Mouse (Mus musculus) limb, embryonic 14.5 days (tissue): ENCODE measurements around the gene Gpr137c. TPM values are rescaled to one million over a fixed set of nuclear protein-coding genes. Genes with fewer than 3 reads are reported as not detected.

ENCODE experiments used
- ATAC-seq: fragments of 200-750 bp; cut with Nextera tagmentation; 2 replicates; pipeline ENCODE4 v1.8.0; 2017; ENCODE audit warnings: low read depth, moderate number of reproducible peaks, moderate TSS enrichment; ENCODE audit not compliant: low FRiP score
- DNase-seq: peaks from one replicate; pipeline ENCODE4 v3.0.0-alpha.2; 2015; ENCODE audit warnings: low spot score
- H3K27ac ChIP-seq: fragments of 300-500 bp; sonication (generic); replicated peaks from 2 replicates; pipeline ENCODE4 v1.5.1; 2014; ENCODE audit warnings: low read depth, mild to moderate bottlenecking, low read length, moderate library complexity, mixed read lengths
- H3K27me3 ChIP-seq: fragments of 300-500 bp; sonication (generic); 2 replicates; pipeline ENCODE4 v1.6.1; 2014; ENCODE audit warnings: low read length, mixed read lengths; ENCODE audit not compliant: control insufficient read depth, insufficient read depth
- H3K36me3 ChIP-seq: fragments of 300-500 bp; sonication (generic); 2 replicates; pipeline ENCODE4 v1.6.1; 2014; ENCODE audit warnings: mild to moderate bottlenecking, low read length, moderate library complexity, mixed read lengths; ENCODE audit not compliant: control insufficient read depth, insufficient read depth
- H3K4me1 ChIP-seq: fragments of 300-500 bp; sonication (generic); 2 replicates; pipeline ENCODE4 v1.6.1; 2014; ENCODE audit warnings: antibody characterized with exemption, low read length, mixed read lengths; ENCODE audit not compliant: control insufficient read depth, insufficient read depth
- H3K4me2 ChIP-seq: fragments of 300-500 bp; sonication (generic); replicated peaks from 2 replicates; pipeline ENCODE4 v1.6.1; 2014; ENCODE audit warnings: low read depth, mild to moderate bottlenecking, low read length, moderate library complexity; ENCODE audit not compliant: severe bottlenecking
- H3K4me3 ChIP-seq: fragments of 300-500 bp; sonication (generic); replicated peaks from 2 replicates; pipeline ENCODE4 v1.5.1; 2014; ENCODE audit warnings: low read length
- H3K9ac ChIP-seq: fragments of 300-500 bp; sonication (generic); 2 replicates; pipeline ENCODE4 v1.6.1; 2014; ENCODE audit warnings: mild to moderate bottlenecking, low read depth, low read length, moderate library complexity; ENCODE audit not compliant: severe bottlenecking
- H3K9me3 ChIP-seq: fragments of 300-500 bp; sonication (generic); 2 replicates; pipeline ENCODE4 v1.6.1; 2016; ENCODE audit warnings: low read length; ENCODE audit not compliant: control insufficient read depth
- POLR2A ChIP-seq: fragments of 200-500 bp; IDR thresholded peaks from 2 replicates; pipeline ENCODE4 v1.8.0; 2012; ENCODE audit warnings: inconsistent platforms, mild to moderate bottlenecking, moderate library complexity, borderline replicate concordance; ENCODE audit not compliant: insufficient read depth, insufficient read length; ENCODE audit errors: extremely low read depth
- WGBS: fragments of 180-500 bp; shearing (Covaris S2); extraction: QIAGEN DNeasy Blood & Tissue Kit; methylation state at CpG from one replicate; pipeline ENCODE4 v1.1.7; 2014; 5-methylcytosine and 5-hydroxymethylcytosine counted together
- polyA plus RNA-seq, 2 experiments: library from polyadenylated mRNA; depleted of rRNA in 1 of 2; stranded (reverse) in 1 of 2; unstranded in 1 of 2; fragments of >200 nt; fragmentation: Nextera tagmentation in 1 of 2; extraction: Ambion mirVana in 1 of 2; gene quantifications; 2 replicates each; pipeline versions ENCODE4 v1.2.1 to v1.2.3; 2012 to 2014

The Gpr137c gene
- polyA plus RNA-seq, 2 experiments = 2.8 to 8.9 TPM

DNA sequence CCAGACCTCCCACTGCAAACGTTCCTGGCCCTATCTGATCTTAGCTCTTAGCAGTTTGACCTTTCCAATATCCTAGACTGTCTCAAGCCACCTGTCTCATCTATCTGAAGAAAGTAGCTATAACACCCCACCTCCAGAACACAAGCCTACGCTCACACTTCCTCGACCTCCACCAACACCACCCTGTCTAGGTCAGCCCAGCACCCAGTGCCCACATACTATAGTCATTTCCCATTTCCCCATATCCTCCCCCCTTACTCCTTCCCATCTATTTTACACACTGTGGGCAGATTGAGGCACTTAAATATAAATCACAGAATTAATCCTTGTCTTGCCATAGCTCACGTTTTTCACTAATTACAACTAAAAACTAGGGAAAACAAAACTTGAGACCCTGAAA, 37.9 kb upstream of the Gpr137c start:
- H3K4me2 ChIP-seq = no peak overlapping the region
- no peaks in the 10 kb centered on the region for H3K27me3 ChIP-seq
- no peaks in the 10 kb centered on the region for H3K4me1 ChIP-seq
- DNase-seq (no peak), ATAC-seq (no peak)
- H3K27ac ChIP-seq = no peak overlapping the region
- no peaks in the 10 kb centered on the region for H3K36me3 ChIP-seq
- 73% methylated on average over 4 of the region's 4 CpGs for WGBS
- no peak overlapping the region for H3K4me3 ChIP-seq
- no peak overlapping the region for H3K9ac ChIP-seq
- no peaks in the 10 kb centered on the region for H3K9me3 ChIP-seq
- TF ChIP-seq POLR2A = no peak

DNA sequence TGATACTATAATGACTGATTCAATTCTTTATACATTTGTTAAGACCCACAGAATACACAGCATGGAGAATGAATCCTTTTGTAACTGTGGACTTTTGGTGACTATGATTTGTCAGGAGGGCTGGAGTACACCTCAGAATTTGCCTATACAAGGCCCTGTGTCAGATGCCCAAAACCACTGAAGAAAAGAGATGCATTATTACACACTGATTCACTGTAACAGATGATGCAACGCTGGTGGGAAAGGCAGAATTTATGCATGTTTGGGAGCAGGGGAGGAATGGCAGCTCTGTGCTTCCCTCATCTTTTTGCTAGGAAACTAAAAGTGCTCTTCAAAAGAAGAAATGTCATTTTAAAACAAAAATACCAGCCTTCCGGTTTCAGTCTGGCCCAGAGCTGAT, 28.5 kb upstream of the Gpr137c start:
- TF ChIP-seq POLR2A = no peak
- WGBS = 90% methylated on average over 2 of the region's 2 CpGs

GRCm38 (mm10) chr14:45200607-45201006, 18.9 kb upstream of the Gpr137c start:
- H3K27me3 ChIP-seq = no peaks in the 10 kb centered on the region
- no peak overlapping the region for H3K4me3 ChIP-seq
- ATAC-seq = no peak
- no peak overlapping the region for H3K27ac ChIP-seq
- no peaks in the 10 kb centered on the region for H3K4me1 ChIP-seq
- H3K9me3 ChIP-seq = no peaks in the 10 kb centered on the region
- peaks cover 7% of the 10 kb centered on the region; the same call in 1 of the 2 replicates for H3K36me3 ChIP-seq
- no peak overlapping the region for H3K9ac ChIP-seq
- DNase-seq = no peak
- H3K4me2 ChIP-seq = no peak overlapping the region
- TF ChIP-seq POLR2A = no peak

More for the DNA sequence above, 28.5 kb upstream of the Gpr137c start:
- Histone ChIP-seq H3K4me2 (no peak overlapping the region), H3K27me3 (no peaks in the 10 kb centered on the region), H3K9me3 (0 out of 2 replicates have a peak, but pooled peaks cover 5% of the 10 kb centered on the region), H3K27ac (no peak overlapping the region), H3K36me3 (no peaks in the 10 kb centered on the region), H3K9ac (no peak overlapping the region), H3K4me1 (no peaks in the 10 kb centered on the region), H3K4me3 (no peak overlapping the region)
- ATAC-seq (no peak), DNase-seq (no peak)

GRCm38 (mm10) chr14:45210683-45211082, 8.8 kb upstream of the Gpr137c start:
- Histone ChIP-seq H3K36me3 (peaks cover 2% of the 10 kb centered on the region; the same call in 1 of the 2 replicates), H3K27ac (no peak overlapping the region), H3K4me2 (no peak overlapping the region), H3K27me3 (no peaks in the 10 kb centered on the region), H3K4me1 (no peaks in the 10 kb centered on the region), H3K9me3 (no peaks in the 10 kb centered on the region), H3K4me3 (no peak overlapping the region), H3K9ac (no peak overlapping the region)
- TF ChIP-seq POLR2A = no peak
- ATAC-seq (no peak), DNase-seq (no peak)
- WGBS = 67% methylated on average over 4 of the region's 4 CpGs

- Histone ChIP-seq H3K4me1 (no peaks in the 10 kb centered on the region), H3K36me3 (peaks cover 2% of the 10 kb centered on the region; the same call in 1 of the 2 replicates), H3K9me3 (no peaks in the 10 kb centered on the region), H3K4me3 (no peak overlapping the region), H3K4me2 (no peak overlapping the region), H3K27ac (no peak overlapping the region), H3K9ac (no peak overlapping the region), H3K27me3 (no peaks in the 10 kb centered on the region)
- TF ChIP-seq POLR2A = no peak
- DNase-seq = no peak
- WGBS = 90% methylated on average over 1 of the region's 1 CpGs
- ATAC-seq = no peak
Measured at GRCm38 (mm10) chr14:45211431-45211830, 8.1 kb upstream of the Gpr137c start.
